Mouse (Mus musculus) cerebellum, adult 2 months (tissue): ENCODE results near the gene Slc25a53. TPM values are rescaled to one million over a fixed set of nuclear protein-coding genes. Genes with fewer than 3 reads are reported as not detected.

ENCODE experiments used
- DNase-seq, 2 experiments: peaks; one replicate each; pipeline ENCODE4 v3.0.0; 2021
- H3K27ac ChIP-seq: fragments of 200-500 bp; 2 replicates; pipeline ENCODE4 v1.5.1; 2012; ENCODE audit warnings: low read length, control low read depth, inconsistent platforms; ENCODE audit not compliant: insufficient read depth
- H3K27me3 ChIP-seq: fragments of 200-500 bp; 2 replicates; pipeline ENCODE4 v1.6.1; 2012; ENCODE audit warnings: inconsistent platforms, mild to moderate bottlenecking, low read length, moderate library complexity; ENCODE audit not compliant: control insufficient read depth, insufficient read depth
- H3K4me1 ChIP-seq: fragments of 200-500 bp; 2 replicates; pipeline ENCODE4 v1.6.1; 2011; ENCODE audit warnings: low read length; ENCODE audit not compliant: control insufficient read depth, insufficient read depth
- H3K4me3 ChIP-seq: fragments of 200-500 bp; replicated peaks from 2 replicates; pipeline ENCODE3; 2011; ENCODE audit warnings: mild to moderate bottlenecking, low read depth, low read length, control low read depth; ENCODE audit not compliant: insufficient read depth
- CTCF ChIP-seq: fragments of 200-500 bp; IDR thresholded peaks from 2 replicates; pipeline ENCODE4 v1.5.1; 2011; ENCODE audit warnings: low read depth, mild to moderate bottlenecking, control low read depth, low read length, moderate library complexity, borderline replicate concordance; ENCODE audit not compliant: insufficient read depth
- POLR2A ChIP-seq: fragments of 200-500 bp; IDR thresholded peaks from 2 replicates; pipeline ENCODE4 v1.6.1; 2011; ENCODE audit warnings: low read length, control low read depth, borderline replicate concordance; ENCODE audit not compliant: insufficient read depth
- WGBS: fragments of 180-500 bp; shearing (Covaris S2); methylation state at CpG from one replicate; pipeline ENCODE4 v1.1.7; 2018; 5-methylcytosine and 5-hydroxymethylcytosine counted together
- polyA plus RNA-seq: library from polyadenylated mRNA; depleted of rRNA; stranded (reverse); fragments of >200 nt; gene quantifications from 2 replicates; pipeline ENCODE4 v1.2.3, GENCODE M21; 2012; rRNA removed

The Slc25a53 gene
- polyA plus RNA-seq, result 15.9 and 17.3 TPM in 2 replicates

- Histone ChIP-seq H3K27ac (peak within 1 kb of the TSS; percentile 96), H3K4me3 (peak within 1 kb of the TSS; percentile 99), H3K4me1 (peaks cover 4% of the 10 kb centered on the region; the same call in 1 of the 2 replicates), H3K27me3 (no peaks in the 10 kb centered on the region)
- 10% methylated on average over 31 of the region's 31 CpGs for WGBS
- no peak for TF ChIP-seq CTCF
- TF ChIP-seq POLR2A, result peak; percentile 29; the same call in 1 of the 2 replicates
- DNase-seq, result peak; percentile 85 to 86
Measured at GRCm38 (mm10) chrX:137038000-137038483, at the start of gene Slc25a53. Slc25a53 (minus strand) TSS chrX:137038302.

GRCm38 (mm10) chrX:137063202-137063601, 25.1 kb upstream of the Slc25a53 start:
- no peaks in the 10 kb centered on the region for H3K27me3 ChIP-seq
- WGBS, result 17% methylated on average over 9 of the region's 9 CpGs
- TF ChIP-seq CTCF (no peak), POLR2A (no peak)
- no peaks in the 10 kb centered on the region for H3K4me1 ChIP-seq
- no peak for DNase-seq
- H3K4me3 ChIP-seq, result no peak overlapping the region
- H3K27ac ChIP-seq, result no peak overlapping the region

- 13% methylated on average over 29 of the region's 62 CpGs for WGBS
- Histone ChIP-seq H3K27me3 (no peaks in the 10 kb centered on the region), H3K27ac (peak within 1 kb of the TSS; percentile 58)
Measured at GRCm38 (mm10) chrX:137049425-137050225, 11.5 kb upstream of the Slc25a53 start, which contains the start of gene Fam199x. Fam199x (plus strand) TSS chrX:137049594.

GRCm38 (mm10) chrX:137049060-137049424, 10.9 kb upstream of the Slc25a53 start:
- Histone ChIP-seq H3K4me3 (peak overlapping the region; percentile 75), H3K27ac (peak overlapping the region; percentile 58; the same call in 1 of the 2 replicates), H3K4me1 (no peaks in the 10 kb centered on the region), H3K27me3 (no peaks in the 10 kb centered on the region)
- DNase-seq, result no peak
- 13% methylated on average over 9 of the region's 11 CpGs for WGBS
- TF ChIP-seq POLR2A (no peak), CTCF (no peak)

More at GRCm38 (mm10) chrX:137049425-137050225, 11.5 kb upstream of the Slc25a53 start, which contains the start of gene Fam199x:
- Histone ChIP-seq H3K4me3 (peak within 1 kb of the TSS; percentile 75), H3K4me1 (no peaks in the 10 kb centered on the region)
- TF ChIP-seq CTCF (peak; percentile 47), POLR2A (0 out of 2 replicates have a peak, but pooled peaks have one; percentile 25)
- peak; percentile 81 to 86 for DNase-seq

GRCm38 (mm10) chrX:137038502-137038901, 400 bp upstream of the Slc25a53 start:
- TF ChIP-seq CTCF (no peak), POLR2A (no peak)
- Histone ChIP-seq H3K27ac (peak overlapping the region; percentile 96), H3K27me3 (no peaks in the 10 kb centered on the region), H3K4me1 (peaks cover 4% of the 10 kb centered on the region; the same call in 1 of the 2 replicates), H3K4me3 (peak overlapping the region; percentile 99)
- DNase-seq, result no peak
- 35% methylated on average over 7 of the region's 7 CpGs for WGBS

GRCm38 (mm10) chrX:137037470-137037999, 567 bp downstream of the Slc25a53 start:
- TF ChIP-seq CTCF (no peak), POLR2A (no peak)
- H3K27me3 ChIP-seq, result no peaks in the 10 kb centered on the region

GRCm38 (mm10) chrX:137034322-137034721, 3.8 kb downstream of the Slc25a53 start:
- no peak for DNase-seq
- TF ChIP-seq CTCF (no peak), POLR2A (no peak)
- WGBS, result 77% methylated on average over 4 of the region's 4 CpGs
- Histone ChIP-seq H3K27ac (no peak overlapping the region), H3K4me3 (no peak overlapping the region), H3K27me3 (no peaks in the 10 kb centered on the region), H3K4me1 (peaks cover 4% of the 10 kb centered on the region; the same call in 1 of the 2 replicates)

More at GRCm38 (mm10) chrX:137037470-137037999, 567 bp downstream of the Slc25a53 start:
- DNase-seq, result peak in 1 of 2 experiments; percentile 9
- Histone ChIP-seq H3K4me3 (peak overlapping the region; percentile 99), H3K4me1 (peaks cover 4% of the 10 kb centered on the region; the same call in 1 of the 2 replicates), H3K27ac (peak overlapping the region; percentile 96; the same call in 1 of the 2 replicates)
- 9% methylated on average over 12 of the region's 12 CpGs for WGBS

- no peak overlapping the region for H3K4me3 ChIP-seq
- no peak for DNase-seq
- TF ChIP-seq CTCF, result no peak
- no peak for TF ChIP-seq POLR2A
- no peaks in the 10 kb centered on the region for H3K4me1 ChIP-seq
- no peak overlapping the region for H3K27ac ChIP-seq
- no peaks in the 10 kb centered on the region for H3K27me3 ChIP-seq
- WGBS, result 89% methylated on average over 5 of the region's 5 CpGs
Measured at GRCm38 (mm10) chrX:137031726-137032125, 6.4 kb downstream of the Slc25a53 start.
